Mouse (Mus musculus) myocyte (in vitro differentiated cells): Measurements from ENCODE around the gene Wnt7b. TPM values are rescaled to one million over a fixed set of nuclear protein-coding genes. Genes with fewer than 3 reads are reported as not detected.

Source experiments
- H3K27me3 ChIP-seq: one replicate; pipeline ENCODE4 v1.6.1; 2011; ENCODE audit not compliant: control insufficient read depth, insufficient read depth, insufficient read length
- H3K36me3 ChIP-seq: one replicate; pipeline ENCODE4 v1.6.1; 2011; ENCODE audit not compliant: control insufficient read depth, insufficient read depth
- H3K4me2 ChIP-seq: one replicate; pipeline ENCODE4 v1.6.1; 2011; ENCODE audit warnings: low read depth, control low read depth
- H3K4me3 ChIP-seq: one replicate; pipeline ENCODE4 v1.5.1; 2011; ENCODE audit warnings: mild to moderate bottlenecking, control low read depth, moderate library complexity
- H3K79me2 ChIP-seq: one replicate; pipeline ENCODE4 v1.6.1; 2011; ENCODE audit not compliant: control insufficient read depth, insufficient read depth
- H3ac ChIP-seq: one replicate; pipeline ENCODE4 v1.6.1; 2011; ENCODE audit not compliant: control insufficient read depth, insufficient read length
- CEBPB ChIP-seq: IDR thresholded peaks from 2 replicates; pipeline ENCODE4 v1.6.1; 2011; ENCODE audit warnings: mild to moderate bottlenecking, moderate library complexity; ENCODE audit not compliant: poor library complexity, insufficient read depth, severe bottlenecking
- MAX ChIP-seq: IDR thresholded peaks from one replicate; pipeline ENCODE4 v1.6.1; 2011; ENCODE audit warnings: low read depth, mild to moderate bottlenecking, control low read depth
- MYOD1 ChIP-seq, 3 experiments: IDR thresholded peaks; one replicate each; pipeline ENCODE4 v1.6.1; 2011; ENCODE audit warnings: control low read depth in 2 of 3, low read depth in 2 of 3, mild to moderate bottlenecking in 2 of 3, moderate library complexity in 1 of 3; ENCODE audit not compliant: insufficient read length in 2 of 3, control insufficient read depth in 1 of 3
- MYOG ChIP-seq, 3 experiments: IDR thresholded peaks; one replicate each; pipeline ENCODE4 v1.6.1; 2011; ENCODE audit warnings: control low read depth in 2 of 3, low read depth in 2 of 3, mild to moderate bottlenecking in 2 of 3; ENCODE audit not compliant: insufficient read length in 2 of 3, control insufficient read depth in 1 of 3, insufficient read depth in 1 of 3
- POLR2A ChIP-seq: IDR thresholded peaks from one replicate; pipeline ENCODE4 v1.6.1; 2011; ENCODE audit warnings: low read depth, mild to moderate bottlenecking, control low read depth, moderate library complexity; ENCODE audit not compliant: insufficient read length
- POLR2AphosphoS2 ChIP-seq: IDR thresholded peaks from one replicate; pipeline ENCODE4 v1.6.1; 2011; ENCODE audit warnings: low read depth, control low read depth; ENCODE audit not compliant: insufficient read length
- REST ChIP-seq: IDR thresholded peaks from one replicate; pipeline ENCODE4 v1.6.1; 2011; ENCODE audit warnings: mild to moderate bottlenecking, control low read depth, moderate library complexity; ENCODE audit not compliant: insufficient read depth, insufficient read length
- SRF ChIP-seq: IDR thresholded peaks from one replicate; pipeline ENCODE4 v1.6.1; 2011; ENCODE audit warnings: low read depth; ENCODE audit not compliant: control insufficient read depth, insufficient read length
- TCF12 ChIP-seq: IDR thresholded peaks from one replicate; pipeline ENCODE4 v1.6.1; 2011; ENCODE audit warnings: mild to moderate bottlenecking, control low read depth; ENCODE audit not compliant: poor library complexity, insufficient read depth, severe bottlenecking
- TCF3 ChIP-seq: IDR thresholded peaks from one replicate; pipeline ENCODE4 v1.6.1; 2011; ENCODE audit warnings: low read depth, control low read depth; ENCODE audit not compliant: insufficient read length
- USF1 ChIP-seq: IDR thresholded peaks from one replicate; pipeline ENCODE4 v1.6.1; 2011; ENCODE audit warnings: low read depth, mild to moderate bottlenecking, control low read depth, moderate library complexity
- polyA plus RNA-seq: library from polyadenylated mRNA; unstranded; fragments of >200 nt; fragmentation: generic; extraction: Trizol; gene quantifications from one replicate; pipeline ENCODE4 v1.2.1, GENCODE M21; 2012; ENCODE audit warnings: missing spikeins

Wnt7b gene
- polyA plus RNA-seq, 1 experiment = 7.9 TPM

DNA sequence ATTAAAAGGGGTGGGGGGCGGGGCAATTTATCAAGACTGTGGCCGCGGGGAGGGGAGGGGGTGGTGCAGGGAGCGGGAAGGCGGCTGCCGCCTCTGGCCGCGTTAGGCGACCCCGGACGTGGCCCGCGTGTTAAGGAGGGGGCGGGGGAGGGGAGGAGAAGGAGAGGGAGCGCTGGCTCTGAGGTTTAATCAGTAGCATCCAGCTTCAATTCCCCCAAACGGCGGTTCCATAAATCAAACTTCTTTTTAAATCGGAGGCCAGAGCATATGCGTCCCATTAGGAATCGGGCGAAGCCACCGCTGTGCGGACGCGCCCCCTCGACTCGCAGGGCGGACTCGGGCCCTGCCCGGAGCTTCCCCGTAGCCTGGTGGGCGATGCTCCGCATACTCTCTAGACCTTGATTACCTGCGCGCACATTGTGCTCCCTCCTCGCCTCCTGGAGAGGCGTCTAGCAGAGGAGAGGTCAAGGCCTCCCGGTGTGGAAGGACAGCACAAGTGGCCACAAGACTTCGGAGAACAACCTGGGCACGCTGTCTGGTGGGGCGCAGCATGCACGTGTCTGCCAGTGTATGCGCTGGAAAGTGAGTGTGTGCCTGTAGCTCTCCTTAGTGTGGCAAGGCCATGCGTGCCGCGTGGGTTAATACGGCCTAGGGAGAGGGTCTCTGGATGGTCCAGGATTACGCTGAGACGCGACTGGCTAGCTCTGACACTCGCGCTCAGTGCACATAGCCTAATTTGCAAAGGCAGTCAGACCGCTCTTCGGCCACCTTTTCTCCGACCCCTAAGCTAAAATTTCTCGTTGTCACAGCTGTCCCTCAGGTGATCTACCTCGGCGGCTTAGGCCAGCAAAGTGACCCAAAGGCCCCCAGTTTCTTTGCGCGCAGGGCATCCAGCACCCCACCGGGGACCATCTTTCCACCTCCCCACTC lies 5.5 kb downstream of the Wnt7b start:
- peaks cover 45% of the 10 kb centered on the region for H3K27me3 ChIP-seq
- no peaks in the 10 kb centered on the region for H3K36me3 ChIP-seq
- H3K4me2 ChIP-seq = peak overlapping the region; percentile 77
- TF ChIP-seq MYOD1 (IDR thresholded peaks at IDR 0.05; ENCODE audit: control insufficient read depth in 1 of 3, insufficient read length in 2 of 3, low read depth in 2 of 3) (peak in 1 of 3 experiments; percentile 25), USF1 (no peak), MYOG (IDR thresholded peaks at IDR 0.05; ENCODE audit: control insufficient read depth in 1 of 3, insufficient read depth in 1 of 3, insufficient read length in 2 of 3, low read depth in 2 of 3) (peak in 1 of 3 experiments; percentile 15), REST (no peak), SRF (no peak)
- no peaks in the 10 kb centered on the region for H3K79me2 ChIP-seq
- H3ac ChIP-seq = no peak overlapping the region
- H3K4me3 ChIP-seq = peak overlapping the region; percentile 18

DNA sequence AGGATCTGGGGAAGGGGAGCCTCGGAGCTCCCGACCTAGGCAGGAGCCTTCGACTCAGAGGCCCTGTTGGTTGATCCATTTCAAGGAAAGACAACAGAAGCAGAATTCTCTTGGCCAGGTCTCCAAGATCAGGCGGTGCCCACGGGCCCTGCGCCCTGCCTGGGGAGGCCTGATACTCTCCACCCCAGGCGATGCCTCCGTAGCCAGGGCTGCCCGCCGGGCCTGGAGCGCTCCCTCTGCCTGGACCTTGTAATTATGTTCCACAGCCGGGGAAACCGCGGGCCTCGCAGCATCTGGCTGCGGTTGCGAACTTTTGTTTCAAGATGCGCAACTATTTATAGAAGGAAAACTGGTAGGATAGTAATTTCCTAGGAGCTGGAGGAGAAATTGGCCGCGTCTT lies 6.2 kb downstream of the Wnt7b start:
- TF ChIP-seq POLR2A (no peak), MYOD1 (IDR thresholded peaks at IDR 0.05; ENCODE audit: control insufficient read depth in 1 of 3, insufficient read length in 2 of 3, low read depth in 2 of 3) (peak in 2 of 3 experiments; percentile 35 to 50), TCF12 (peak; percentile 48), MYOG (IDR thresholded peaks at IDR 0.05; ENCODE audit: control insufficient read depth in 1 of 3, insufficient read depth in 1 of 3, insufficient read length in 2 of 3, low read depth in 2 of 3) (peak; percentile 45 to 88 (median 46)), SRF (no peak)
- H3K79me2 ChIP-seq = no peaks in the 10 kb centered on the region
- no peaks in the 10 kb centered on the region for H3K36me3 ChIP-seq
- peaks cover 38% of the 10 kb centered on the region for H3K27me3 ChIP-seq
- peak overlapping the region; percentile 18 for H3K4me3 ChIP-seq
- peak overlapping the region; percentile 77 for H3K4me2 ChIP-seq
- no peak overlapping the region for H3ac ChIP-seq

DNA sequence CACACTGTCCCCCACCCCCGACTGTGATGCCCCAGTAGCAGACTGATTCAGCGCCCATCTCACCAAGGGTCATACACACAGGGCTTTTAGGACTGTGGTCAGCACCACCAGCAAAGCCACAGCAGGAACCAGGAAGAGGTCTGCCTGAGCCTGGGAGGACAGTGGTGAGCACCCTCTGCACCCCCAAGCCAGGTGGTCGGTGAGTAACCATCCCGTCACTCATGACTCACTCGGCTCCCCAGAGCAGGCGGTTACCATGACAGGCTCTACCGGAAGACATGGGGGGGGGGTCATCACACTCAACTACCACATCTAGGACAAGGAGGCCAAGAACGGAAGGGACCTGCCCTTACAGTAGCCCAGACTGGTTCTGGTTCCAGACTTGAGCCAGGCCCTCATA lies 7.7 kb downstream of the Wnt7b start:
- Histone ChIP-seq H3ac (no peak overlapping the region), H3K4me2 (peak overlapping the region; percentile 77), H3K79me2 (no peaks in the 10 kb centered on the region), H3K36me3 (no peaks in the 10 kb centered on the region), H3K27me3 (peaks cover 23% of the 10 kb centered on the region), H3K4me3 (no peak overlapping the region)
- no peak for TF ChIP-seq POLR2A
- peak; percentile 29 for TF ChIP-seq USF1
- peak; percentile 96 for TF ChIP-seq TCF12
- TF ChIP-seq REST = peak; percentile 35
- no peak for TF ChIP-seq CEBPB
- TF ChIP-seq MYOG (IDR thresholded peaks at IDR 0.05; ENCODE audit: control insufficient read depth in 1 of 3, insufficient read depth in 1 of 3, insufficient read length in 2 of 3, low read depth in 2 of 3) = peak in 2 of 3 experiments; percentile 93 to 94
- no peak for TF ChIP-seq MAX
- TF ChIP-seq TCF3 = peak; percentile 92
- TF ChIP-seq POLR2AphosphoS2 = no peak
- peak; percentile 23 to 98 (median 97) for TF ChIP-seq MYOD1 (IDR thresholded peaks at IDR 0.05; ENCODE audit: control insufficient read depth in 1 of 3, insufficient read length in 2 of 3, low read depth in 2 of 3)
- TF ChIP-seq SRF = peak; percentile 45

DNA sequence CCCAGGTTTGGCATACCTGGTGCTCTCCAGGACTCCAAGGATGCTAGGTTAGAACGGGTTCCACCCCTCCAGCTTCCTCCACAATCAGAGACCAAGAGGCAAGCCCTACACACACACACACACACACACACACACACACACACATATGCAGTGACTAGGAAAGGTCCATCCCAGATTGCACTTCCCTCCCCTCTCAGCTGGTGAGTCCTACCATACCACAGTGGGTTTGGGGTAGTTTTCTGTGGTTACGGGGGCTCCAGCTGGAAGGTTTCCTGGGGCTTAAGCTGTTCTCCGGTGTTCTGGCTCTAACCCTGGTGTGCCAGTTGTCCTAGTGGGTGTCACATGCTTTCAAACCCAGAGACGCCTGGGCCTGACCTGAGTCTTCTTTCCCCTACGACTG lies 8.2 kb downstream of the Wnt7b start:
- Histone ChIP-seq H3K4me3 (no peak overlapping the region), H3K27me3 (peaks cover 22% of the 10 kb centered on the region), H3K4me2 (peak overlapping the region; percentile 77), H3K36me3 (no peaks in the 10 kb centered on the region), H3K79me2 (no peaks in the 10 kb centered on the region), H3ac (no peak overlapping the region)
- TF ChIP-seq TCF12 (peak; percentile 44), SRF (no peak), MYOG (IDR thresholded peaks at IDR 0.05; ENCODE audit: control insufficient read depth in 1 of 3, insufficient read depth in 1 of 3, insufficient read length in 2 of 3, low read depth in 2 of 3) (peak in 2 of 3 experiments; percentile 71 to 90), USF1 (peak; percentile 42), POLR2AphosphoS2 (no peak), MYOD1 (IDR thresholded peaks at IDR 0.05; ENCODE audit: control insufficient read depth in 1 of 3, insufficient read length in 2 of 3, low read depth in 2 of 3) (peak in 2 of 3 experiments; percentile 54 to 76), REST (no peak), TCF3 (peak; percentile 59)
